Mouse (Mus musculus) lung, adult 10 weeks (tissue): Measurements from ENCODE around the gene Yars. TPM values are rescaled to one million over a fixed set of nuclear protein-coding genes. Genes with fewer than 3 reads are reported as not detected.

Experiments
- polyA plus RNA-seq: library from polyadenylated mRNA; stranded (reverse); fragments of 350-450 nt; fragmentation: Illumina TruSeq; extraction: RNeasy Lipid Tissue Mini Kit (QIAGEN cat#74804); gene quantifications from one replicate; pipeline ENCODE4 v1.2.3, GENCODE M21; 2014; ENCODE audit warnings: low read depth, low replicate concordance; ENCODE audit not compliant: insufficient read depth

The Yars gene
- 16.0 TPM for polyA plus RNA-seq

GRCm38 (mm10) chr4:129189542-129190519 lies at the start of gene Yars, which contains the start of gene S100pbp:
Gene Yars, plus strand, starts transcription at chr4:129189760.
Gene S100pbp, minus strand, starts transcription at chr4:129189727.

GRCm38 (mm10) chr4:129261196-129261595 lies 71.6 kb downstream of the Yars start, which contains the start of gene C77080:
Gene C77080, minus strand, starts transcription at chr4:129261404.

Other genes starting within 250 kb of the Yars start
- gene Azin2, start 227.3 kb upstream of the Yars start, polyA plus RNA-seq: 18.4 TPM
- 36.8 TPM for gene Ak2, start 197.8 kb upstream of the Yars start, polyA plus RNA-seq
- gene Rnf19b, start 131.5 kb upstream of the Yars start, polyA plus RNA-seq: 25.3 TPM
- gene Tmem54, start 84.2 kb upstream of the Yars start, polyA plus RNA-seq: 2.1 TPM
- not detected for gene Hpca, start 67.7 kb upstream of the Yars start, polyA plus RNA-seq
- gene Fndc5, start 52.8 kb upstream of the Yars start, polyA plus RNA-seq: 6.0 TPM
- 7.5 TPM for gene S100pbp, start within 50 bp of the Yars start, polyA plus RNA-seq
- 12.6 TPM for gene C77080, start 71.6 kb downstream of the Yars start, polyA plus RNA-seq
- 0.81 TPM for gene Sync, start 97.9 kb downstream of the Yars start, polyA plus RNA-seq
- gene Rbbp4, start 145.6 kb downstream of the Yars start, polyA plus RNA-seq: 70.3 TPM
- 49.0 TPM for gene Zbtb8os, start 145.9 kb downstream of the Yars start, polyA plus RNA-seq
- 6.1 TPM for gene Zbtb8a, start 188.4 kb downstream of the Yars start, polyA plus RNA-seq